Mouse (Mus musculus) kidney, postnatal 25 days (tissue): ENCODE measurements around the gene B3gnt6.
A peak's percentile ranks its signal among the peaks of the same experiment; 100 is the strongest.

ENCODE experiments used
- DNase-seq, 2 experiments: peaks; one replicate each; pipeline ENCODE4 v3.0.0; 2021; ENCODE audit warnings: mixed read lengths in 2 of 2

Gene B3gnt6

DNA sequence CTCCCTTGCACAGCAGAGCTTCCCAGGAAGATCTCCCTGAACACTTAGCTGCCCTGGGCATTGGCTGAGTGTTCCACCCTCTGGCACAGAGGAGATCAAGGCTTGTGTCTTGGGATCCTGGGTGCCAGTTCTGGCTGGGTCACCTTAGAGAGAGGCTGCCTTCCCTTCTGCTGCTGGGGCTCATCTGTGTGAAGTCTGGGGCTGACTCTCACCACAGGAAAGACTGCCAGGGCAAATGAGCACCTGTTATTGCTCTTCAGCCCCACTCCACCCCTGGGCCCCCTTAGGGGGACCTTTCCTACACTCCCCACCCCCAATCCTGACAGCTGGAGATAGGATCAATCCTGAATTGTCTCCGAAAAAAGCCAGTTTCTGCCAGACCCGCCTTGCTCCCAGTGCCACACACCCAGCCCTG is 22.2 kb downstream of the B3gnt6 start:
- no peak for DNase-seq

- DNase-seq: no peak
Observed at GRCm38 (mm10) chr7:98176322-98177070, 22.8 kb downstream of the B3gnt6 start.

DNA sequence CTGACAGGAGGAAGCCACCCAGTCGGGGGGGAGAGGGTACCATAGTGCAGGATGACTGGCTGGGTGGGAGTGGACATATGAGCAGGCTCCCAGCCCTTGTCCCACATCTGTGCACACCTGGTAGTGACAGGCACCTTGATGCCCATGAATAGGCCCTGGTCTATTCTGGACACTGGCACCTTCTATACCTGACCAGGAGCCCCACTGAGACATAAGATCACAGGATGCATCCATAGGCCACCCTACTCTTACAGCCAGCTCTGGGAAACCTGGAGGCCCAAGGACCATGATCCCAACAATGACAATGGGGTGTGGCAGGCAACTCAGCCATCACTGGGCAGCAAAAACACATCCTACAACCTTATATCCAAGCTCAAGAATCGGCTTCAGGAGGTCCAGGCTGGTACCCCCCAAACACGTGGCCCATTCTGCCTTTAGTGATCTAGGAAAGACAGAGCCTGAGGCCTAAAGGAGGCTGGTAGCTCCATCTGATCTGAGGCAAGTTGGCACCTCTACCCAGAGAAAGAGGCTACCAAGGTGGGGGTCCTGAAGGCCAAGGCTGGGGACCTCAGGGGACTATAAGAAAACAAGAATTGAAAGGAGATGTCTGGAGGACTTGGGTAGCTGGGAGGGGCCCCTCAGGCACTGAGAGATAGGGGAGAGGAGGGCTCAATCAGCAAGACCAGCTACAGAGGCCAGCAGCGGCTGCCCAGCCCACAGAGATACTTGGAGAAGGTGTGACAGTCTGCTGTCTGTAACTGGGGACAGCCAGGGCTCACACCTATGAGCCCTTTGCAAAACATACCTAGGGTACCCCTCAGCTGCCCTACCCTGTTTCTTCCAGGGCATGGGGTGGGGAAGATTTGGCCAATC is 24.2 kb downstream of the B3gnt6 start:
- DNase-seq: no peak

DNA sequence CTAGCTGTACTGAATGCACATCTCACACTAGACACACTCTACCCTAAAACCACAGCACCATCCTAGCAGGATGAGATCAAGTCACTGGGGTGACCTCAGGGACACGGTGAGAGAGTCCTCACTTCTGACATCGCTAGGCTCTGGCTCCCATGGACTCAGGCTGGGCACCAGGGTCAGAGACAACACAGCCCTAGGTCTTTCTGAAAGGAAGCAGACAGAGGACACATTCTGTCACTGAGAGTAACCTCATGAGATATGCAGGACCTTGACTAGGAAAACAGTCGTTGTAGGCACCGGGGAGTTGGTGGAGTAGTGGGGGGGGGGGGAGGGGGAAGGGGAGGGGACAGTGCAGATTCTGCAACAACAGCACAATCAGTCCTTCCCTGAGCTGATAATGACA is 25.9 kb downstream of the B3gnt6 start:
- no peak for DNase-seq

DNA sequence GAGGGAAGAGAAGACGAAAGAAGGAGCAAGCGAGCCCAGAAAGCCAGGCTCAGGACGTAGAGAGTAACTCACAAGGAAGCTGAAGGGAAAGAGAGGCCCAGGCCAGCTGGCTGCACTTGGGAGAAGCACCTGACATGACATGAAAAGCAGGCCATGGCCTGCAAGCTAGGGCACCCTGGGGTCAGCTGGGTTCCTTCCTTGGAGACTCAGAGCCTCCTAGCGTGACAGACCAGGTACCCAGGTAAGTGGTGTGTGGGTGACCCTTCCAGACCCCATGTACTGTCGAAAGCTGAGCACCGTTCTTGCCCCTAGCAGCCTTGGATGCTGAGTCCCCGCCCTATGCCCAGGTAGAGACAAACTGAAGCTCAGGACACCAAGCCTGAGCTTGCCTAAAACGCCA is 26.6 kb downstream of the B3gnt6 start:
- DNase-seq: no peak

DNA sequence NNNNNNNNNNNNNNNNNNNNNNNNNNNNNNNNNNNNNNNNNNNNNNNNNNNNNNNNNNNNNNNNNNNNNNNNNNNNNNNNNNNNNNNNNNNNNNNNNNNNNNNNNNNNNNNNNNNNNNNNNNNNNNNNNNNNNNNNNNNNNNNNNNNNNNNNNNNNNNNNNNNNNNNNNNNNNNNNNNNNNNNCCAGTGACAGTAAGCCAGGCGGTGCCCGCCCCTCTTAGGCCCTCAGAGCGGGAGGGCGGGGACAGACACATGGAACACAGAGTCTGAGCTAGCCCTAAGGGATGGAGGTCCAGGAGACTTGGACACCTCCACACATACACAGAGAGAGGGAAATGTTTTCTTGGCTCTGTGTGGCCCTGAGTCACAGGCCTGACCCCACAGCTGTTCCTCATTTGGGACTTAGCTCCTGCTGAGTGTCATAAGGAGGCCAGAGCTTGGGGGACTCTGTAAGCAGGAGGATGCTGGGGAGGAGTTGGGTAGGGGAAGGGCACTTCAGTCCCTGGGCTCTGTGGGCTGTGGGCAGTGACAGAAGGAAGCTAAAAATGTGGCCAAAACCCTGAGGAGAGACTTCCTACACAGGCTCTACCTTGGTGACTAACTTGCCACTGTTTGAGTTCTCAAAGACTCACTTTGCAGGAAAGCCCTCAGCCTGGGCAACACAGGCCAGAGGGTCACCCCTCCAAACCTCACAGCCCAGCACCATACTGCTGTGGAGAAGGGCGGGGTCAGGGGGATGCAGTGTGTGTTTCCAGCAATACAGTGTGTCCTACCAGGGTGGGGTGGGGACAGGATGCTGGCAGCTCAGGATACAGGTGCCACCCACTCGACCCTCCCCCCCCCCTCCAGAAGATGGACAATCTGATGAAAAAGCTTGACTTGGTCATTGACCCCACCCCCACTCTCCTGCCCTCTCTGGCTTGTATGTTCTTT is 27.9 kb downstream of the B3gnt6 start:
- DNase-seq: no peak

GRCm38 (mm10) chr7:98164999-98165528 is 34.2 kb downstream of the B3gnt6 start:
- DNase-seq: peak in 1 of 2 experiments; percentile 71

- DNase-seq: no peak
Observed at GRCm38 (mm10) chr7:98164382-98164998, 34.8 kb downstream of the B3gnt6 start.

GRCm38 (mm10) chr7:98163700-98164099 is 35.6 kb downstream of the B3gnt6 start:
- peak in 1 of 2 experiments; percentile 38 for DNase-seq

- DNase-seq: peak in 1 of 2 experiments; percentile 43
Observed at GRCm38 (mm10) chr7:98162239-98162638, 37.0 kb downstream of the B3gnt6 start.

DNA sequence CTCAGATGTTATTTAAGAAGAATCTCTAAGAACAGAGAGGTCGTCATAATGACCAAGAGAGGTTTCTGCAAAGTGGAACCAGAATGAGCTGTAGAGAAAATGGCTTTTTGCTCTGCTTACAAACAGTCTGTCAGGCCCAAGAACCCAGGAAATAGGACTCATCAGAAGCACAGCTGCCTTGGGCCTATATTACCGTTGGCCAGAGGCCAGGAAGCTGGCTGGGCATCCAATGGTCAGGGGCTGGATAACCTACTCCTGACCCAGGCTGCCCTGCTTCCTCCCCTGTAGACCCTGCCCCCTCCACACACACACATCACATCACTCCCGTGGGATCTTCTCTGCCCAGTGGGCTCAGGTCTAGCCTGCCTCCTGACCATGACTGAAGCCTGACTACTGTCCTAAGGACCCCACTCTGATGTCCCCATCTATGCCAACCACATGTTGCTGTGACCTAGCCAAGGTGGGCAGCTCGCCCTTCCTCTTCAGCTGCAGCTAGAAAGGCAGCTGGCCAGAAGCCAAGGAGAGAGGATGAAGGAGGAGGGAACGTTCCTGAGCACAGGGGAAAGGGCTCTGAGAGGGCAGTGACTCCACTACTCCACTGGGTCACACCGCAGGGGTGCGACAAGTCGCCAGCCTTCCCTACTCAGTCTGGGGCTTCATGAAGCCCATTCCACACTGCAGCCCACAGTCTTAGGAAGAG is 39.1 kb downstream of the B3gnt6 start:
- peak; percentile 64 to 66 for DNase-seq

DNA sequence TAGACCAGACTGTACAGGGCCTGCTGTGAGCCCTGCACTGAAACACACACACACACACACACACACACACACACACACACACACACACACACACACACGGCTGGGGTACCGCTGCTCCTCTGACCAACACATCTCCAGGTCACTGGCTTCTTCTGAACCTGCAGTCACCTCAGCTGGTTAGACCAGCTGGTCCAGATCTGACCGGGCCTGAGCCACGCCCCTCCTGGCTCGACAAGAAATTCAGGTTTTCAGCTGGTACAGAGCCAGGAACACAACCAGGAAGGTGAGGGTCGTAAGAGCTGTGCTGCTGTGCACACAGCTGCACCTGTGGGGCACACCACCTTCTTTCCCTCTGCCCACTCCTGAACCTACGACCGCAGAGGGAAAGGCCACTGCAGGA is 40.8 kb downstream of the B3gnt6 start:
- DNase-seq: peak; percentile 75 to 87

DNA sequence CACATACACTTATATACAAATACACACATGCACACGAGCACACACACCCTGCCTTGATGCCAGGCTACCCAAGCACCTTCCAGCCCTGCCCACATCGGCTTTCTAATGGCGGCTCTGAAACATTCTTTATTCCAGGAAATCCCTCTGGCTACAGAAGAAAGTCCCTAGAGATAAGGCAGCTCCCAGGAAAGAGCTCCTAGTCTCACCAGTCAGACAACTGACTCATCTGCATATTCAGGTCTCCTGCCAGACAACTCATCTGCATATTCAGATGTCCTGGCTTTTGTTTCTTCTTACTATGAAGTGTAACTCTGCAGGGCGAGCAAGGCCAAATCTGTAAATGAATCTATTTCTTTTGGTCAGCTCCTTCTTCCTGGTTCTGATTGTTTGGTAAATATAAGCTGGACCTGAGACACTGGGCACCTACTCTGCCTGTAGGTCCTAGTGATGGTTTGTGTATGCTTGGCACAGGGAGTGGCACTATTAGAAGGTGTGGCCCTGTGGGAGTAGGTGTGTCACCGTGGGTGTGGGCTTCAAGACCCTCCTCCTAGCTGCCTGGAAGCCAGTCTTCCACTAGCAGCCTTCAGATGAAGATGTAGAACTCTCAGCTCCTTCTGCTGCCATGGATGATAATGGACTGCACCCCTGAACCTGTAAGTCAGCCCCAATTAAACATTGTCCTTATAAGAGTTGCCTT is 41.5 kb downstream of the B3gnt6 start:
- DNase-seq: no peak

DNA sequence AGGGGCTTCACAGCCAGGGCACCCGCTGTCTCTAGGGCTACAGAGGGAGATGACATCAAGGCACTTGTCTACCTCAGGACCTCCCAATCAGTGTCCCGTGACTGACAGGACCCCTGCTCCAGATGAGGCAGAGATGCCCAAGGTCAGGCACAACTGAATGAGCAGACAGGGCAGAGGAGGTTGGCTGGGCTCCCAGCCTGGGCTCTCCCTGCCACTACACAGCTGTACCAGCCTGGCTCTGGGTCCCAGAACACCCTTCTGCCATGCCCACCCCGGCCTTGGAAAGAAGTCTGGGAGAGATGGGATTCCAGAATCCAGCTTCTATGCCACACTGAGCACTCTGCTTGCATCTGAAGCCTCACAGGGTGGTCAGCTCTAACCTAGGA is 43.0 kb downstream of the B3gnt6 start:
- peak in 1 of 2 experiments; percentile 31 for DNase-seq

- peak; percentile 77 to 85 for DNase-seq
Observed at GRCm38 (mm10) chr7:98155546-98156279, 43.6 kb downstream of the B3gnt6 start.

- no peak for DNase-seq
Observed at GRCm38 (mm10) chr7:98153892-98154291, 45.4 kb downstream of the B3gnt6 start.

GRCm38 (mm10) chr7:98153345-98153744 is 45.9 kb downstream of the B3gnt6 start:
- DNase-seq: peak in 1 of 2 experiments; percentile 34

- peak; percentile 48 to 65 for DNase-seq
Observed at GRCm38 (mm10) chr7:98152400-98152799, 46.9 kb downstream of the B3gnt6 start.

GRCm38 (mm10) chr7:98150525-98150924 is 48.8 kb downstream of the B3gnt6 start:
- DNase-seq: peak; percentile 46 to 54

GRCm38 (mm10) chr7:98149802-98150201 is 49.5 kb downstream of the B3gnt6 start:
- DNase-seq: no peak
